Mouse (Mus musculus): ENCODE data around the gene Spty2d1.
A peak's percentile ranks its signal among the peaks of the same experiment; 100 is the strongest.

Spty2d1 gene

DNA sequence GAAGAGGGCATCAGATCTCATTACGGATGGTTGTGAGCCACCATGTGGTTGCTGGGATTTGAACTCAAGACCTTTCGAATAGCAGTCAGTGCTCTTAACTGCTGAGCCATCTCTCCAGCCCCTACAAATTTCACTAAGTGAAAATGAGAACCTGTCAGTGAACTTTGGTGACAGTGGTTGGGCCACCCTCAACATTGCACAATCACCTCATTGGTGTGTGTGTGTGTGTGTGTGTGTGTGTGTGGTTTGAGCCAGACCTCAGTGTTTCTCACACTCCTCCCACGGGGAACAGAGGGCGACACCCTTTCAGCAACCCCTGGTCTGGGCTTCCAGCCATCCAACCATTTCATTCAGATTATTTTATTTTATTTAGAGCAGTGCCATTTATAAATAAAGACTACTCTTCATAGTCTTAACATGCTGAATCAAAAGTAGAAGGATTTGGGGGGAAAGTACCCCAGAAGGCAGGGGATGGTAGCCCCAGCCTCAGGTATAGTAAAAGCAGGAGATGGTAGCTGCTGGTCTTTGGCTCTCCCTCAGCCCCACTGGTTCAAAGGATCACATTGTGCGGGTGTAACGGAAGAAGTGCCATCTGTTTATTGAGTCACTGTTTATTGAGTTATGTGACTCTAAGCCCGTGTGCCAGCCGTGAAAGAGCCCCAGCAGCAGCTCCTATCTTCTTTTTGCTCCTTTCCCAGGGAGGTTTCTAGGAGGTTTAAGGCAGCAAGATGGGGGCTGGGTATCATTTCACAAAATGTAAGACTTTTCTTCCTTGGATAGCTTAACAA lies 22.3 kb downstream of the Spty2d1 start:
- peak; percentile 66 for DNase-seq

DNA sequence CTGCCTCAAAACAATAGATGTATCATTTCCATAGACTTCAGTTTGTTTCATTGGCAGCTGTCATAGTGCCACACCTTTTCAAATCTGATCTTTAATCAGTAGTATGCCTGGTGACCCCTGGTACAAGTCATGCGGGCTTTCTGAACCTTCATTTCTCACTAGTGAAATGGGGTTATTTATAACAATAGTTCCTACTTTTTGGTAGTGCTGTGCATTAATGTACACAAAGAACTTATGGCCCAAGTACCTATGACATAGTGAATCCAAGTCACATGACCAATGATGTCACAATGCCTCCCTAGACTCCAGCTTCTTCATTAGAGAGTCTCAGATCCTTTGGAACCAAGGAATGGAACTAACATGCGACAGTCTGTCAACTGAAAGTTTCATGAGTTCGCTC lies 24.9 kb downstream of the Spty2d1 start, which contains the start of gene Gm9999:
TSS of gene Gm9999 (plus strand) at position 301 of the 400 bp plus-strand sequence.
- no peak for DNase-seq

DNA sequence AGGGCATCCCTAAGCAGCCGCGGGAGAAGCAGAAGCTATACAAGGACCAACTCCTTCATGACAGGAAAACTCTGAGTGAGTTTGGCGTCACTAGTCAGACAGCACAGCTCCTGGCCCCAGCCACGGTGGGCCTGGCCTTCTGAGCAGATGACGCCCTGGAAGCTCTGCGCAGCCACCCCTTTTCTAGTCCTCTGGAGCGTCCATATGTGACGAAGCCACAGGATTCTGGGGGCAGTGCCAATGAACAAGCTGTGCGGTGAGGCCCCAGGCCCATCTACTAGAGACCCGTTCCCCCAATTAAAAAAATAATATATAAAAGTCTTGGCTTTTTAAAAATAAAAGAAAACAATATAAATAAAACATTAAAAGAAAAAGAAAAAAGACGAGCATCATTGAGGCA lies 32.8 kb downstream of the Spty2d1 start:
- no peak for DNase-seq

DNA sequence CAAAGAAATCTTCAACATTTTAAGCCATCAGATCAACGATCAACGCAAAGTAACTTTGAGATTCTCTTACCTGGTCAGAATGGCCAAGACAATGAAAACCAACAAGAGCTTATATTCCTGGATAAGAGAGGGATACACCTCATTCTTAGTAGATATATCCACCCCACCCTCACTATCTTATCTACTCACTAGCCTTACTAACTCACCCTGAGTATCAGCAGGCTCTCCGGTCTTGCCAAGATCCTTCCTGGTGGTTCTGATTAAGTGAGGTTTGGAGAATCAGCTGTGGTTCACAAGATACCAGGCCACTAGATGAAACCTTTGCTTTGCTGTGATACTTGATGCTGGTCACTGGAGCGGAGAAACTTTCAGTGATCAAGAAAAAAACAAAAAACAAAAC lies 33.6 kb downstream of the Spty2d1 start:
- DNase-seq: no peak

DNA sequence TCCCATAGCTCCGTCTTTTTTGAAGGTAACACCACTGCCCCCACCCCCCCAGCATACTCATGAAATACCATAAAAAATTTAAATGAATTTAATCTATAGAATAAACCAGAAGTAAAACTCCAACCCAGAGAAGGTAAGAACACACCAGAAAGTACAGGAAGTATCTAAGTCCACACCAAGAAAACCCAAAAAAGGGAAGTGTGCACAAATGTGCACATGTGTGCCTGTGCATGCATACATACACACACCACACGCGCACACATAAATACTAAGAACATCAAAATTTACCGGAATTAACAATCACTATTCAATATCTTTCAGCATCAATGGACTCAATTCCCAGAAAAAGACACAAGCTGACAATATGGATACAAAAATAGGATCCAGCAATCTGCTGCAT lies 38.3 kb downstream of the Spty2d1 start:
- DNase-seq: no peak

DNA sequence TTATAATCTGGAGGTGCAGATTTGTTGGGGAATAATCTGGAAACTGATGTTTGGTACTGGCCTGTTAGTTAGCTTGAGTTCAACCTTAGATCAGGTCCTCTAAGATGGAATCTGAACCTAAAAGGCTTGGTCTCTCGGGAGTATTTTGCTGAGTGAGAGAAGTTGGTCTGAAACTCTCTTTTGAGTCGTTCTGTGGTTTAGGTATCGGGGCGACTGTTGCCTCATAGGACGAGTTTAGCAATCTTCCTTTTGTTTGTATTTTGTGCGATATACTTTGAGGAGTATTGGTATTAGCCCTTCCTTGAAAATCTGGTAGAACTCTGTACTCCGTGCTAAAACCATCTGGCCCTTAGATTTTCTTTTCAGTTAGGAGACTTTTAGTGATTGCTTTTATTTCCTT lies 44.1 kb downstream of the Spty2d1 start:
- DNase-seq: no peak

DNA sequence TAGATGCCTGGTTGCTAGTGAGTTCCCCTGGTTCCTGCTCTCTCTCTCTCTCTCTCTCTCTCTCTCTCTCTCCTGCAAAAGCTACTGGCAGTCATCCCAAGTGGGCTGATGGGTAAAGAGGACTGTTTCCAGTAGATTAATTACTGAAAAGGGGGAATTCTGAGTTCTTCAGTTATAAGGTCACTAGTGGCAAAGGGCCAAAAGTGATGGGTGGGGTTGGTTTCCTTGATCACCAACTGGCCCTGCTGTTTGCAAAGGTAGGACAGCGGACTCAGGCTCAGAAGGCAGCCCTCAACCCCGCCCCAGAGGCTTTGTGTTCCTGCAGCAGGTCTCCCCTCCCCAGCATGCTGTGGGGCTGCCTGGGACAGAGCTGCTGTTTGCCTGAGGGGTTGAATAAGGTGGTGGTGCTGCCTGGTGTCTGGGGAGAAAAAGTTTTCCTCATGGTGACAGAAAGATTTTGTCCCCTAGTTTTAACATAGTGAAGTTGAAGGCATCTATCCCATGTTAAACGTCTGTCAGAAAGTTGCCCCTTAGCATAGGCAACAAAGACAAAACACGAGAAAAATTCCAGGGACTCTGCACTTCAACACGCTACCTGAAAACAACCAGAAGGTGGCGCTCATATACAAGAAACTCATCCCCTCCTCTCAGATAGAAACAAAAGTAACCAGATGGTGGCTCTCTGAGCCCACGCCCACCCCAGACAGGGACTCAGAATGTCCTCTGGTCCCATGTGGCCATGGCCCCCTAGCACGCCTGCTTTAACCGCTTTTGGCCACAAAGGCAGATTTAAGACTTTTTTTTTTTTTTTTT lies 45.2 kb downstream of the Spty2d1 start:
- DNase-seq: peak; percentile 85

DNA sequence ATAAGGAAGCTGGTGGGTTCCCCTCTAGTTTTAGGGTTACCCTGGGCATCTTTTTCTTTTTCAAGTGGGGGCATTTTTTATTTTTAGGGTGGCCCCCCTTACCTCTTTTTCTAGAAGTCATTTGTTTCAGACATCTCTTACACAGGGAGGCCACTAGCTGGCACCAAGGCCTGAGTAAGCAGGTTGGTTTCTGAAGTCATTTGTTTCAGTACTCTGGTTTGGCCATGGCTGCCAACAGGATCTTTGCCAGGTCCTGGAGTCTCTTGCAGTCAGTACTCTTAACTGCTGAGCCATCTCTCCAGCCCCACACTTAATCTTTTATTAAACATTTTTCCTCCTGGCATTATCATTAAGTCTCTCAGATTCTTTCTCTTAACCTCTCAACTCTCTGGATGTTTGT lies 46.1 kb downstream of the Spty2d1 start:
- DNase-seq: no peak

DNA sequence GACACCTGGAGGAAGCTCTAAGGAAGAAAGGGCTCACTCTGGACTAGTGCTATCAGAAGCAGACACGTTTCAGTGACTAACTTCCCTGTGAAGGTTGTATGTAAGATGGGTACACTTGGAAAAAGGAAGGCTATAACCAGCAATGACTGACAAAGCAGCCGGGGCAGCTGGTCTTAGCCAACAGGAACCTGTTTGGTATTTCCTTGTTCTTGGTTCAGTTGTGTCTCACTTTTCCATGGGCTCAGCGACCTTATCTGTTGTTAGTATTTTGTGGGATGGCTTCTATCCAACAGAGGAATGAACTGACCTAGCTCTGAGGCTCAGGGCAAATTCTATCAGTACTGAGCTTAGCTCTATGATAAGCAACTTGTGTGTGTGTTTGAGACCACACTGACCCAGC lies 47.2 kb downstream of the Spty2d1 start:
- DNase-seq: peak; percentile 14

DNA sequence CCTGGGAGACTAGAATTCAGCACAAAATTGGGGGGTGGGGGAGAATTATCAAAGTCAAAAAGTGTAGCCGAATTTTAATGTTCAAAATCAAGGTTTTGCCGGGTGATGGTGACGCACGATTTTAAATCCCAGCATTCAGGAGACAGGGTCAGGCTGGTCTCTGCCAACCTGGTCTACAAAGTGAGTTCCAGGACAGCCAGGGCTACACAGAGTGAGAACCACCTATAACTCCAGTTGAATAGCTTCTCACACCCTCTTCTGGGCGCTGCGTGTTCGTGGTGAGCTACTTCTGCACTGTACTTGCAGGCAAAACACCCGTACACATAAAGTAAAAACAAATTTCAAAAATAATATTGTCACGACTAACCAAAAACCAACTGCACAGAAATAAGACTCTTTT lies 49.4 kb downstream of the Spty2d1 start:
- DNase-seq: peak; percentile 49

DNA sequence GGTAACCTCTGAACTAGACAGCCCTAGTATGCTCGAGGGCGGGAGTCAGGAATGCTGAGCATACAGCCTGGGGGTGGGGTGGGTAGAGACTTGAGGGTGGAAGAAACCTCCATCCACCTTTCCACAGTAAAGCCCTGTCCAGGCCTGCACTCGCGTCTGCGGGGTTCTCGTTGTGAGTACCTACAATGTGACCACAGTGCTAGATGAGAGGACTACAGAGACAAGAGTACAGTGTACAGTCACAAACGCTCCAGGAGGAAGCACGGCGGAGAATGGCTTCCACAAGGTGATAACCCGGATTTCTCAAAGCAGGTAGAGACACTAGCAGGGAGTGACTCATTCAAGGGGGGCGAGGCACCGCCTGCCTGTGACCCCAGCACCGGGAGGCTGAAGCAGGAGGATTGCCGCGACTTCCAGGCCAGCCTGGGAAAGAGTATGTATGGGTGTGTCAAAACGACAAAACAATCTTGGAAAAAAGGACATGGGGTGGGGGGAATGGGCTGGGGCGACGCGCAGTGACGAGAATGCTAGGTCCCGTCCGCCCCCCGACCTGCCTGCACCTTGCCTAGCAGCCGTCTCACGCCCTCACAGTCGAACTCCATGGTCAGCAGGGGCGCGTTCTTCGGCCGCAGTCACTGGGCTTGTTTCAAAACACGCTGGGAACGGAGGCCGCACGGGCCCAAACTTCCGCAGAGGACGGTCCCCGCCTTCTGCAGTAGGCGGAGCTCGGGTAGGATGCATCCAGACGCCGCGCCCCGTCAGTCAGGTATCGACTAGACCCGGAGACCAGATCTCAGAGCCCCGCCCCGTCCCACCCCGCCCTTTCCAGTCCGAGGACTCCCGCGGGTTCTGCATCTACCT lies 50.1 kb downstream of the Spty2d1 start, which contains the start of gene Uevld:
TSS of gene Uevld (minus strand) at position 697 of the 861 bp plus-strand sequence.
- DNase-seq: peak; percentile 96
